Mouse (Mus musculus) kidney, adult 18-20 months (tissue): Measurements from ENCODE around the gene Diras1.

Experiments used
- DNase-seq: peaks from one replicate; pipeline ENCODE4 v3.0.0; 2021

Gene Diras1

DNA sequence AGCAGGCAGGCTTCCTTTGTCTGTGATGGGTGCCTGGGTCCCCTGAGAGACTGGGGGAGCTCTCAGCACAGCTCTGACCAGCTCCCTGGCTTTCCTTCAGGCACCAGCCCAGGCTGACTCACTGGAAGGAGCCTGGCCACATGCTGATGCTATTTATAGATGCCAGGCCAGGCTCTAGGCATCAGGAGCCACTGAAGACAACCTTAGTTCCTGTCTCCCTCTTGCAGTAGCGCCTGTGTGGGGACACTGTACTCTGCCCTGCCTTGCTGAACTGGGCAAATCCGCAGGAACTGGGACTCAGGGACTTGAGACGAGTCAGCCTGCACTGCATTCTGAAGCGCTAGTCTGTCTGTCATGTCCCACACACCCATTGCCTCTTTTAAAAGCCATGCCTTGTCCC, 1.9 kb upstream of the Diras1 start:
- DNase-seq: no peak

GRCm38 (mm10) chr10:81026857-81027256, 1.4 kb upstream of the Diras1 start:
- no peak for DNase-seq

DNA sequence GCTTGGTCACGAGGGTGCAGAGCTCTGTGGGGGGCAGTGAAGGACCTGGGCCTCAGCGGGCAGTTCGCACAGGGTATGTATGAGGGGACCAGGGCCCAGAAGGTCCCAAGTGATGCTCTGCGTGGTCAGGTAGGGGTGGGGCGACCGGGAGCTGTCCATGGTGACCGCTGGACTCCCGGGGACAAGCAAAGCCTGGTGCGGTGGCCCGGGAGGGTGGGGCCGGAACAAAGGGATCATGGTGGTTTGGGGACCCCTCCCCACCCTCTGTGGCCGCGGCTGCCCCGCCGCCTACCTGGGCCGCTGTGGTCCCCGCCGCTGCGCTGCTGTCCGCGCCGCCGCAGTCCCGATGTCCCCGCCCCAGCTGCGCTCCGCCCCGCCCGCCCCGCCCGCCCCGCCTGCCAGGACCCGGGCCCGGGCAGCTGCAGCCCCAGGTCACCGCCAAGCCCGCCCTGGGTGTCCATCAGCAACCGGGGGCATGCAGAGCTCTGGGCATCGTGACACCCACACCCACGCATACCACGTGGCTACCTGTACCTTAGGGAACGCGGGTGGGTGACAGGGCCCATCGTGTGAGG, 328 bp downstream of the Diras1 start:
- no peak for DNase-seq

DNA sequence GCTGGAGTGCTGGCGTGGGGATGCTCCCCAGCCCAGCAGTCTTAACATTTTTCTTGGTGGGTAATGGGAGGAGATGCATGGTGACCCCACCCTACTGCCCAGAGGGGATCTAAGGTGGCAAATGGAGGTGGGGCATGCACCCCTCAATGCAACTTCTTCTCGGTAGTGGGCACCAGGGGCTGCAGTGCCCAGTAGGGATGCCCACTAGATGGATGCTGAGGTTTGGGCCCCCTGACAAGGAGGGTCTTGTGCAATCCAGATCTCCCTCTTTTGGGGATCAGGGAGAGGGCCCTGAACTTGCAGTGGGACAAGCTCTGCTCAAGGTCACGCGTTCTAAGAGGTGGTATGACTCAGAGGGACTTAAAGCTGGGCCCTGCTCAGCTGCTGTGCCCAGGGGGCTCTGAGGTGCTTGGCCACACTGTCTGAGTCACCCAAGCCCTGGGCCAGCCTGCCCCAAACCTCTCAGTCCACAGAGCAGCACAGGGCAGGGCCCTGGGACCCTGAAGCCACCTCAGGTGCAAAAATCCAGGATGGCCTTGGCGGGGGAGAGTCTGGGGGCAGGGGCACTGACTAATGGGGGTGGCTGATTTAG, 1.0 kb downstream of the Diras1 start:
- DNase-seq: no peak

- DNase-seq: no peak
These were observed 2.7 kb downstream of the Diras1 start for GRCm38 (mm10) chr10:81022744-81023143.

- DNase-seq: no peak
These were observed 3.8 kb downstream of the Diras1 start for GRCm38 (mm10) chr10:81021547-81022110.

DNA sequence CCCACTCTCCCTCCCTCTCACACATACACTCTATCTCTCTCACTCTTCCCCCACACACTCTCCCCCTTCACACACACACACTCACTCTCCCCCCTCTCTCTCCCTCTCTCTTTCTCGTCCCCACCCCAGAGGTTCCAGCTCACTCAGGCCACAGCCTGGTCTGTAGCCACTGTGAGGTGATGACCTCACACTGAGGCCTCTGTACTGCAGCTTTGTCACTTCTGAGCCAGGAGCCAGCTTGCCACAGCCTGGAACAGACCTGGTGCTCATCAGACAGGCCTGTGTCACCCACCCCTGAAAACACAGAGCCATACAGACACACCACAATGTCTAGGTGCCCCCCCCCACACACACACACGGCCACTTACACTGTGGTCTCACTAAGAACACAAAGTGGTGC, 5.3 kb downstream of the Diras1 start:
- no peak for DNase-seq

GRCm38 (mm10) chr10:81019687-81020086, 5.8 kb downstream of the Diras1 start:
- no peak for DNase-seq

DNA sequence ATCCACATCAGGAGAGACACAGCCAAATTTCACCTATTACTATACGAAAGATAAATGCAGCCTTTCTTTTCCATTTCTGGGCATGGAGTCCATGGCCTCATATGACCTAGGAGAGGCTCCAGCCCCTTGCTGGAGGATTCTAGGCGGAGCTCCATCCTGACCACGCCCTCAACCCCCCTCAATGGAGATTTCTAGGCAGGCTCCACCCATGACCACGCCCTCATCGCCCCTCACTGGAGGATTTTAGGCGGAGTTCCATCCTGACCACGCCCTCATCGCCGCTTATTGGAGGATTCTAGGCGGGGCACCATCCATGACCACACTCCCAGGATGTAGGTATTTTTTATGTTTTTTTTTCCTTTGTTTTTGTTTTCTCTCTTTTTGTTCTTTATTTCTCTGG, 7.1 kb downstream of the Diras1 start:
- no peak for DNase-seq

GRCm38 (mm10) chr10:81016645-81017044, 8.8 kb downstream of the Diras1 start:
- DNase-seq: peak; percentile 76

DNA sequence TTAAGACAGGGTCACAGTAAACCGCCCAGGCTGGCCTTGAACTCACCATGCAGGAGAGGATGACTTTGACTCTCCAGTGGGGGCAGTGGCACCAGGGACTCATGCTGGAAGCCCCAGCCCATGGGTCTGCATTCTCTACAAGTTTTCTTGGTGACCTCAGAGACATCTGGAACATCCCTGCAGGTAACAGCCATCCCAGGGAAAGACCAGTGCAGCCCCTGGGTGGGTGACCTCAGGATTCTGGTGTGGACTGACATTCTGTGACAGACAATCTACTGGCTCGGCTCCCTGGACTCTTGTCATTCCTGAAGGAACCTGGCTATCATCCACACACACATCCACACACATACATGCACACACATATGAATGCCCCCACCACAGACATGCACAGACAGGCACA, 9.8 kb downstream of the Diras1 start:
- no peak for DNase-seq

GRCm38 (mm10) chr10:81014393-81015384, 10.8 kb downstream of the Diras1 start, which contains the start of gene Gng7:
TSS of gene Gng7 (minus strand) at chr10:81014945.
- DNase-seq: peak; percentile 92

GRCm38 (mm10) chr10:81010851-81011250, 14.6 kb downstream of the Diras1 start:
- DNase-seq: no peak

DNA sequence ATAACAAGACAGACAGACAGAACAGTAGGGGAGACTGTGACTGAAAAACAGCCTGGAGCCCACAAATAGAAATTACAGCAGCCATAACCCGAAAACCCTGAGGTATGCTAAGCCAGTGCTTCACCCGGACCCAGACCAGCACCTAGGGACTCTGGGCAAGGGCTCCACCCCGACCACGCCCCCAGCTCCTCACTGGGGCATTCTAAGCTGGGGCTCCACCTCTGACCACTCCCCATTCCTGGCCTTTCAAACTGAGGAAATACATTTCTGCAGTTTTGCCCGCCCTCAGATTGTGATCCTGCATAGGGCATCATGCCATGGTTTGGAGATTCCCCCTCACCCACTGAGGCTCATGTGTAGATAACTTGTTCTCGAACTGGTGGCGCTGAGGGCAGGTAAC, 18.2 kb downstream of the Diras1 start:
- no peak for DNase-seq

DNA sequence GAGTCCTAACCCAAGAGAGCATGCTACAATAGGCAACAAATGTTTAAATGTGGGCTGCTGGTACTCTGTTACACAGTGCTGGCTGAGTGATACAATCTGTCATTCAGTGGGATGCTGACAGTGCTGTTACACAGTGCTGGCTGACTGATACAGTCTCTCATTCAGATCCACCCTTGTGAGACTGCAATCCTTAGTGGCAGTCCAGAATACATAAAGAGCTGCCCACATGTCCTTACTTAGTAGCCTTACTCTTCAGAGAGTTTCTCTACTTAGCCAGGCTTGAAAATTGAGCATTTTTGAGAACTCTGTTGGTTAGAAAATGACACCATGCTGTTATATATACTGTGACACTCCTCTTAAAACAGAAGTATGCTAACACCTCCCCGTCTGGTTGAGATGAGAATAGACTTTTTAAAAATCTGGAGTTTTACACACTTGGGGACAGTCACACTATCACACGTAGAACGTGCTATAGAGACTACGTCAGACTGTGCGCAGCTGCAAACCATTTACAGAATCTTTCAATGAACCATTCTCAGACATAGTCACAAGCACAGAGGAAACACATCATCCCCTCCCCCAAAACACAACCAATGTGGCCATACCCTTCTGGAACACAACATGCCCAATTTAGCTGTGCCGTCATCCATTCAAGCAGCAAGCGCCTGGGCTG, 19.3 kb downstream of the Diras1 start:
- DNase-seq: no peak

- no peak for DNase-seq
These were observed 24.3 kb downstream of the Diras1 start for GRCm38 (mm10) chr10:81001161-81001560.

- no peak for DNase-seq
These were observed 25.0 kb downstream of the Diras1 start for GRCm38 (mm10) chr10:81000197-81001062.

GRCm38 (mm10) chr10:80999362-81000196, 25.9 kb downstream of the Diras1 start:
- peak; percentile 89 for DNase-seq

- DNase-seq: peak; percentile 43
These were observed 26.7 kb downstream of the Diras1 start for GRCm38 (mm10) chr10:80998778-80999177.

DNA sequence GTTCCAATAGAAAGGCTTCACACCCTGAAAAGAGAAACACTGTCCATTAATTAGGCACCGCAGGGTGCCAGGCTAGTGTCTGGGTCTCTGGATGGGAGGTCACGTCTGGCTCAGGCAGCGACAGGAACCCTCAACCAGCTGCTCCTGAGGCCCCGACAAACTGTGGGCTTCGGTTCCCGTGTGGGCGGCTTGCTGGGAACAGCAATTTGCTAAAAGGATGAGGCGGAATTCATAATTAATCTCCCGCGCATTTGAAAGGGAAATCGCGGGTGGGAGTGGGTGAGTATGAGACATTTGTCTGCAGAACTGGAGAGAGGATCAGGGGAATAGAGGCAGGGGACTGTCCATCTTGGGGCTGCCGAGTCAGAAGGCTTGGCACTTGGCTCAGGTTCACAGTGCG, 27.4 kb downstream of the Diras1 start:
- DNase-seq: no peak

DNA sequence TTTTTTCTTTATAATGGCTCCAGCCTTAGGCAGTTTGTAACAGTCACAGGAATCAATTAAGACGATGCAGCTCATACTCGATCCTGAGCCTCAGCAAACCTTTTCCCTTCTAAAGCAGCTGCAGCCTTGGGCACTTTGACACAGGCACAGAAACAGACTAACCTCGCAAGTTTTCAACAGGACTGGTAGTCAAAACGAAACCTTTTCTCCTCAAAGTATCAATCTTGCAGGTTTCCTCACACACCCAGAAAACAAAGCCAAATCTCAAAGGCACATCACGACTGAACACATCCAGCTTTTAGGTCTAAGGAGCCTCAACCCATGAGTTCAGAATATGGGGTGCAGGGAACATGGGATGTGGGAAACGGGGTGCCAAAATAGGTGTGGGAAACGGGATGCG, 28.1 kb downstream of the Diras1 start:
- DNase-seq: no peak
